Mouse (Mus musculus): Measurements from ENCODE around the gene Ostc. TPM values are rescaled to one million over a fixed set of nuclear protein-coding genes. Genes with fewer than 3 reads are reported as not detected.

Gene Ostc
- polyA plus RNA-seq, 1 experiment, result 43.9 TPM

DNA sequence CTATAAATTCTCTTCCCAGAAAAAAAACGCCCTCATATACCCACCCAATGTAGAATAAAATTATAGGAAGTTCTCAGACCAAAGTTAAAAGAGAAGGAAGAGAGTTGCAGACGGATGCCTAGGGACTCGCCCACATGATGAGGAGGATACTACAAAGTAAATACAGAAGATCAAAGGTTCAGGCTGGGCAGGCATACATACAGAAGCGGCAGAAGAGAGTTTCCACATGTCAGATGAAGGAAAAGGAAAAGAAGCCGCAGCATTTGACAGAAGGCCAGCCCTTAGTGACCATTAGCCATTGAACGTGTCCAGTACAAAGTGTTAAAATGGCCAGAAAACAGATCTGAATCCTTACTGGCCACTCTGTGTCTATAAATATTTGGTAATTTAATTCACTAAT lies 3.6 kb upstream of the Ostc start:
- 26% methylated on average over 6 of the region's 6 CpGs for WGBS
- Histone ChIP-seq H3K4me1 (ENCODE audit: control insufficient read depth, insufficient read depth, low read length) (peaks cover 1% of the 10 kb centered on the region; the same call in 1 of the 2 replicates), H3K4me3 (replicated peaks; ENCODE audit: extremely low read depth, low read depth, low read length) (no peak overlapping the region)
- no peak for TF ChIP-seq CTCF (IDR thresholded peaks at IDR 0.05; ENCODE audit: insufficient read depth, low read length)
- TF ChIP-seq POLR2A (IDR thresholded peaks at IDR 0.05; ENCODE audit: borderline replicate concordance, extremely low read depth, low read depth, low read length), result no peak
- DNase-seq, result no peak

DNA sequence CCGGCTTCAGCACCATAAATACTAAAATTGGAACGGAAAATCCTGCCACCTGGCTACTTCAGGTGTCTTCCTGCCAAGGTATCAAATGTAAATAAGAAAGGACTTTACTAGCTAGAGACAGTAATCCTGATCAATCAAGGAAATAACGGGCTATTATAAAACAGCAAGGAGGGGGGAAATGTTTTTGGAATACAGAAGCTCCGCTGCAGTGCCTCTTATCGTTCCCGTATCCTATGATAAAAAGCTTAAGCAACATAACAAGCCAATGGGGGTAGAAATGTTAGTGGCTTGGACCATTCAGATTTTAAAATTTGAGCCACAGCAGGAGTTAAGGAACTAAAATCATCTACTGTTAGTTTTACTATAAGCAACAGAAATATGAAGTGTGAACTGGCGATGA lies 859 bp upstream of the Ostc start:
- DNase-seq, result no peak
- H3K4me3 ChIP-seq (replicated peaks; ENCODE audit: extremely low read depth, low read depth, low read length), result no peak overlapping the region
- H3K4me1 ChIP-seq (ENCODE audit: control insufficient read depth, insufficient read depth, low read length), result peaks cover 4% of the 10 kb centered on the region; the same call in 1 of the 2 replicates
- 50% methylated on average over 7 of the region's 7 CpGs for WGBS
- TF ChIP-seq CTCF (IDR thresholded peaks at IDR 0.05; ENCODE audit: insufficient read depth, low read length) (no peak), POLR2A (IDR thresholded peaks at IDR 0.05; ENCODE audit: borderline replicate concordance, extremely low read depth, low read depth, low read length) (no peak)

DNA sequence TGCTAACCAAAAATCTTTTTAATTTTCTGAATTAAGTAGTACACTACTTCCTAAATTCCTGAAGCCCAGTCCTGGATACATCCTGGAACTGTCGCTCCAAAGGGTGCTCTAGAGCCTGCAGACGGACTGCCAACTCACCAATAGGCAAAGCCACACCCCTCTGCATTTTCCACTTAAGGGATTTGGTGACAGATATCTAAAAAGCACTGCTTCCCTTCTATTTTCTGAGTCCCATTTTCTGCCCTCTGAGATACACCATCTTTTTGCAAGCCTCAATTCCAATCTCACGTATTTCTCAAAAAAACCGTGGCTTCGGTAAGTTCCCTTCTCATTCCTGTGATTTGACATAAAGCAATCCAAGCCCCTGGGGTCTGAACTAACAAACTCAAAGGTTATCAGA lies 715 bp downstream of the Ostc start:
- TF ChIP-seq CTCF (IDR thresholded peaks at IDR 0.05; ENCODE audit: insufficient read depth, low read length), result no peak
- TF ChIP-seq POLR2A (IDR thresholded peaks at IDR 0.05; ENCODE audit: borderline replicate concordance, extremely low read depth, low read depth, low read length), result no peak
- Histone ChIP-seq H3K4me1 (ENCODE audit: control insufficient read depth, insufficient read depth, low read length) (peaks cover 4% of the 10 kb centered on the region; the same call in 1 of the 2 replicates), H3K4me3 (replicated peaks; ENCODE audit: extremely low read depth, low read depth, low read length) (peak overlapping the region; percentile 100)
- 0% methylated on average over 5 of the region's 5 CpGs for WGBS
- no peak for DNase-seq

DNA sequence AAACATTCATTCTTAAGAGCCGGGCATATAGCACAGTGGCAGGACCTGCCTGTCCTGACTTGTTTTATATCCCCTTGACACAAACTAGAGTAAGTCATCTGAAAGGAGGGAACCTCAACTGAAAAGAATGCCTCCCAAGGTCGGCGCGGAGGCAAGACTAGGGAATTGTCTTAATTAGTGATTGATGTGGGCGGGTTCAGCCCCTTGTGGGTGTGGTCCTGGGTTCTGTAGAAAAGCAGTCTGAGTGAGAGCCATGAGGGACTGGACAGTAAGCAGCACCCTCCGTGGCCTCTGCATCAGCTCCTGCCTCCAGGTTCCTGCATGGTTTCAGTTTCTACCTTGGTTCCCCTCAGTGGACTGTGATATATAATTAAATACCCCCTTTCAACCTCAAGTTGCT lies 7.0 kb downstream of the Ostc start:
- TF ChIP-seq POLR2A (IDR thresholded peaks at IDR 0.05; ENCODE audit: borderline replicate concordance, extremely low read depth, low read depth, low read length), result no peak
- TF ChIP-seq CTCF (IDR thresholded peaks at IDR 0.05; ENCODE audit: insufficient read depth, low read length), result no peak
- 78% methylated on average over 6 of the region's 6 CpGs for WGBS
- no peak overlapping the region for H3K4me3 ChIP-seq (replicated peaks; ENCODE audit: extremely low read depth, low read depth, low read length)
- no peaks in the 10 kb centered on the region for H3K4me1 ChIP-seq (ENCODE audit: control insufficient read depth, insufficient read depth, low read length)
- DNase-seq, result no peak

DNA sequence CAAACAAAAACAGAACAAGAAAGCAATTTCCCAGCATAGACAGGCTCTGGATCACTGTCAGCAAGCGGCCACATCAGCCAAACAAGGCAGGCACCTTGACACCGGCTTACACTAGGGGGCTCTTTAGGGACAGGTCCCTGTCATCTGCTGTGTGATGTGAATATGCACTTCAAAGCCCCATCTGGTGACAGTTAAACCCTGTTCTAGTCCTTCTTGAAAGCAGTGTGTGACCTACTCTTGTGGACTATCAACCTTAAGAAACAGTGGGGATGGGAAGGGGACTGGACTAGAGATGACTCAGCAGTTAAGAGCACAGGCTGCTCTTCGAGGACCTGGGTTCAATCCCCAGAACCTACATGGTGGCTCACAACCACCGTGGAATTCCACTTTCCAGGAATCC lies 11.6 kb downstream of the Ostc start:
- H3K4me3 ChIP-seq (replicated peaks; ENCODE audit: extremely low read depth, low read depth, low read length), result no peak overlapping the region
- DNase-seq, result no peak
- TF ChIP-seq CTCF (IDR thresholded peaks at IDR 0.05; ENCODE audit: insufficient read depth, low read length) (no peak), POLR2A (IDR thresholded peaks at IDR 0.05; ENCODE audit: borderline replicate concordance, extremely low read depth, low read depth, low read length) (no peak)
- no peaks in the 10 kb centered on the region for H3K4me1 ChIP-seq (ENCODE audit: control insufficient read depth, insufficient read depth, low read length)
- 74% methylated on average over 4 of the region's 4 CpGs for WGBS

- Histone ChIP-seq H3K4me1 (ENCODE audit: control insufficient read depth, insufficient read depth, low read length) (peaks cover 4% of the 10 kb centered on the region; the same call in 1 of the 2 replicates), H3K4me3 (replicated peaks; ENCODE audit: extremely low read depth, low read depth, low read length) (no peak overlapping the region)
- WGBS, result 90% methylated on average over 7 of the region's 7 CpGs
- TF ChIP-seq CTCF (IDR thresholded peaks at IDR 0.05; ENCODE audit: insufficient read depth, low read length), result no peak
- TF ChIP-seq POLR2A (IDR thresholded peaks at IDR 0.05; ENCODE audit: borderline replicate concordance, extremely low read depth, low read depth, low read length), result no peak
- no peak for DNase-seq
Observed at GRCm38 (mm10) chr3:130694705-130695104, 14.5 kb downstream of the Ostc start.

- TF ChIP-seq POLR2A (IDR thresholded peaks at IDR 0.05; ENCODE audit: borderline replicate concordance, extremely low read depth, low read depth, low read length), result no peak
- no peak for TF ChIP-seq CTCF (IDR thresholded peaks at IDR 0.05; ENCODE audit: insufficient read depth, low read length)
- H3K4me3 ChIP-seq (replicated peaks; ENCODE audit: extremely low read depth, low read depth, low read length), result no peak overlapping the region
- peaks cover 4% of the 10 kb centered on the region; the same call in 1 of the 2 replicates for H3K4me1 ChIP-seq (ENCODE audit: control insufficient read depth, insufficient read depth, low read length)
- WGBS, result 61% methylated on average over 9 of the region's 9 CpGs
- no peak for DNase-seq
Observed at GRCm38 (mm10) chr3:130694041-130694593, 15.1 kb downstream of the Ostc start.

DNA sequence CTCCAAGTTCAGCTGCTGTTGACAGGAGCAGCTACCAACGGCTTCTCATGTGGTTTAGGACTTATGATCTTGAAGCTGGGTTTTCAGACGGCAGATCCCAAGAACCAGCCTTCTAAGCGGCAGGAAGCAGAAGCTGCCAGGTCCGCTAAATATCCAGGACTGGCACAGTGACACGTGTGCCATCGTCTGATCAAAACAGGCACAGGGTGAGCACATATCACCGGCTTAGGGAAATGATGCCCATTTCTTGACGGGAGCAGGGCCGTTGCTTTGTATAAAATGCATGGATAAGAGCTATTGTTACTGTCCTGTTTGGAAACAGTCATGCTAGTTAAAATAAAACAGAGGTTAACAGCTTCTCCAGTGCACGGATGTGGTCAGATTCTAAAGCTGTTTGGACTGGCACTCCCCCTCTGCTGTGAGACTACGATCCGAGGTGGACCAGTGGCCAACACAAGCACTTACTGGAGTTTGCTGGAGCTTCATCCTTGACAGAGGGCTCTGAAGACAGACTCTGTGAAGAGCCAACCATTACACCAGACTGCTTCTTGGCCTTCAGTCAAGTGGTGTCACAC lies 17.6 kb downstream of the Ostc start:
- no peak for DNase-seq
- peak overlapping the region; percentile 50 for H3K4me3 ChIP-seq (replicated peaks; ENCODE audit: extremely low read depth, low read depth, low read length)
- WGBS, result 13% methylated on average over 12 of the region's 12 CpGs
- H3K4me1 ChIP-seq (ENCODE audit: control insufficient read depth, insufficient read depth, low read length), result peaks cover 4% of the 10 kb centered on the region; the same call in 1 of the 2 replicates
- TF ChIP-seq POLR2A (IDR thresholded peaks at IDR 0.05; ENCODE audit: borderline replicate concordance, extremely low read depth, low read depth, low read length) (no peak), CTCF (IDR thresholded peaks at IDR 0.05; ENCODE audit: insufficient read depth, low read length) (no peak)

DNA sequence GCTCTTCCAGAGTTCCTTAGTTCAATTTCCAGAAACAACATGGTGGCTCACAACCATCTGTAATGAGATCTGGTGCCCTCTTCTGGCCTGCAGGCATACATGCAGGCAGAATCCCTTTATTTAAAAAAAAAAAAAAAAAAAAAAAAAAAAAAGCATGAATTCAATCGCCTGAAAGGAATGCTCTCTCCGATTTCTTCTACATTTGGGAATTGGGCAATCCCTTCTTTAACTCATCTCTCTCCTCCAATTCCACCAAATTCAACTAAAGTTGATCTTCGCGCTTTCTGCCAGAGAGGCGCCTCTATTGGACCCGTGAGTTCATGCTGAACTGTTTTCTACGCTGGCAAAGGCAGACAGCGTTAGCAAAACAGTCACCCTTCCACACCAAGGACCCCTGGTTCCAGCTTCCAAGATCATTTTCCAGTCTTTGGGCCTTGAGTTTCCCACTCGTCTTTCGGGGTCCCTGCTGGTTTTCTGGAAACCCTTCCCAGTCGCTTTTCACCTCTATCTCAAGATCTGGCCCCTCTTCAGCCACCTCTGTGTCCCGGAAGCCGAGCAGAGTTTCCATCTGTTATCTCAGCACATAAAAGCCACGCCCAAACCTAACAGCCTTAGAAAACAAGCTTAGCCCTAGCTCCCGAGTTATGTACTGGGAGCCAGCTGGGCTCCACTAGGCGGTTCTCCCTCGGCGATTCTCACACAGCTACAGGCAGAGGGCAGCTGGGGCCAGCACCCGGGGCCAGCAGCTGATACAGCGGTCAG lies 18.2 kb downstream of the Ostc start:
- peak overlapping the region; percentile 50 for H3K4me3 ChIP-seq (replicated peaks; ENCODE audit: extremely low read depth, low read depth, low read length)
- no peak for TF ChIP-seq CTCF (IDR thresholded peaks at IDR 0.05; ENCODE audit: insufficient read depth, low read length)
- peak; percentile 50; the same call in 1 of the 2 replicates for TF ChIP-seq POLR2A (IDR thresholded peaks at IDR 0.05; ENCODE audit: borderline replicate concordance, extremely low read depth, low read depth, low read length)
- 5% methylated on average over 20 of the region's 20 CpGs for WGBS
- peaks cover 4% of the 10 kb centered on the region; the same call in 1 of the 2 replicates for H3K4me1 ChIP-seq (ENCODE audit: control insufficient read depth, insufficient read depth, low read length)
- DNase-seq, result peak; percentile 25
